Mouse (Mus musculus) lung, adult 2 months (tissue): Measurements from ENCODE around the gene Npsr1.

Source experiments
- CTCF ChIP-seq: fragments of 200-500 bp; IDR thresholded peaks from 2 replicates; pipeline ENCODE4 v1.5.1; 2011; ENCODE audit warnings: mild to moderate bottlenecking, low read length, control low read depth; ENCODE audit not compliant: insufficient read depth
- POLR2A ChIP-seq: fragments of 200-500 bp; IDR thresholded peaks from 2 replicates; pipeline ENCODE4 v1.6.1; 2011; ENCODE audit warnings: low read depth, mild to moderate bottlenecking, control low read depth, low read length, borderline replicate concordance; ENCODE audit errors: extremely low read depth

DNA sequence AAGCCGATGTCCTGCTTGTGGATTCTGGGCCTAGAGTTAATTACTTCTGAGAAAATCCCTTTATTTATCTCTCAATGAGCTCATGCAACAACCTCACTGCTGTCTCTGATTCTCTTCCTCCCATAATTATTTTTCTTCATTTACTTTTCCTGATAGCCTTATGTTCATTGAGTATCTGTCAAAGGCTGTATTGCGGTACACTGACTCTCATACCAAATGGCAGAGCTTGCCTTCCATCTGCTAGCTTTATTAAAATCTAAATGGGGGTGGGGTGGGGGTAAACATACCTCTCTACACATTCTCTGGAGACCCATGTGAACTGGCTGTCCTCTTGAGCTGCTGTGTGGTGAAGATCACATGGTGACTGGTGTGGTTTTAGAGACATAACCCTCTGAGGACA, 80.9 kb downstream of the Npsr1 start:
- TF ChIP-seq CTCF (no peak), POLR2A (no peak)
